Mouse (Mus musculus) heart, adult 2 months (tissue): ENCODE data around the gene Socs2. TPM values are rescaled to one million over a fixed set of nuclear protein-coding genes. Genes with fewer than 3 reads are reported as not detected.

Experiments
- DNase-seq, 2 experiments: peaks; one replicate each; pipeline ENCODE4 v3.0.0; 2021
- H3K27ac ChIP-seq: fragments of 200-600 bp; 2 replicates; pipeline ENCODE4 v1.8.1; 2022
- H3K27me3 ChIP-seq: fragments of 200-500 bp; 2 replicates; pipeline ENCODE4 v1.6.1; 2012; ENCODE audit warnings: mild to moderate bottlenecking, low read length, inconsistent platforms, mixed read lengths; ENCODE audit not compliant: control insufficient read depth, insufficient read depth
- H3K36me3 ChIP-seq: fragments of 200-500 bp; 2 replicates; pipeline ENCODE4 v1.6.1; 2012; ENCODE audit warnings: low read length, inconsistent platforms; ENCODE audit not compliant: control insufficient read depth, insufficient read depth
- H3K4me1 ChIP-seq: fragments of 200-500 bp; 2 replicates; pipeline ENCODE4 v1.6.1; 2011; ENCODE audit warnings: low read length; ENCODE audit not compliant: control insufficient read depth, insufficient read depth
- H3K4me3 ChIP-seq: fragments of 200-600 bp; 2 replicates; pipeline ENCODE4 v1.8.1; 2022
- H3K79me2 ChIP-seq: fragments of 200-500 bp; replicated peaks from 2 replicates; pipeline ENCODE4 v1.6.1; 2012; ENCODE audit warnings: mild to moderate bottlenecking, inconsistent platforms, low read length, moderate library complexity, mixed read lengths; ENCODE audit not compliant: control insufficient read depth, insufficient read depth
- H3K9ac ChIP-seq: fragments of 200-500 bp; 2 replicates; pipeline ENCODE4 v1.6.1; 2012; ENCODE audit warnings: low read depth, mild to moderate bottlenecking, control low read depth, inconsistent platforms, low read length, mixed read lengths
- CTCF ChIP-seq: fragments of 200-600 bp; IDR thresholded peaks from 2 replicates; pipeline ENCODE4 v1.8.1; 2022; ENCODE audit warnings: antibody characterized with exemption, mild to moderate bottlenecking, moderate library complexity
- EP300 ChIP-seq: fragments of 200-500 bp; IDR thresholded peaks from 2 replicates; pipeline ENCODE4 v1.6.1; 2011; ENCODE audit warnings: low read depth, low read length, control low read depth; ENCODE audit not compliant: insufficient read depth
- POLR2A ChIP-seq: fragments of 200-500 bp; IDR thresholded peaks from 2 replicates; pipeline ENCODE4 v1.6.1; 2011; ENCODE audit warnings: mild to moderate bottlenecking, low read depth, low read length, control low read depth; ENCODE audit not compliant: insufficient read depth
- WGBS: fragments of 180-500 bp; shearing (Covaris S2); methylation state at CpG from one replicate; pipeline ENCODE4 v1.1.7; 2018; 5-methylcytosine and 5-hydroxymethylcytosine counted together
- intact Hi-C: fragments of 180-260 bp; cut with DNase I; formaldehyde crosslinking; loops from one replicate; pipeline ENCODE4 v1.15.1; 2025
- polyA plus RNA-seq: library from polyadenylated mRNA; depleted of rRNA; stranded (reverse); fragments of >200 nt; gene quantifications from 2 replicates; pipeline ENCODE4 v1.2.3, GENCODE M21; 2012
- total RNA-seq, 2 experiments: library from RNA; stranded (reverse); gene quantifications; 2 replicates each; pipeline ENCODE4 v1.2.3; 2021

Gene Socs2
- total and polyA plus RNA-seq, 3 experiments = 30.5 to 62.4 (median 49.9) TPM

GRCm38 (mm10) chr10:95369190-95369589, 47.8 kb downstream of the Socs2 start:
- TF ChIP-seq EP300 = no peak
- no peak for TF ChIP-seq CTCF
- TF ChIP-seq POLR2A = no peak
- Histone ChIP-seq H3K79me2 (no peaks in the 10 kb centered on the region), H3K27me3 (no peaks in the 10 kb centered on the region), H3K36me3 (no peaks in the 10 kb centered on the region), H3K9ac (no peak overlapping the region), H3K4me1 (no peaks in the 10 kb centered on the region), H3K27ac (no peak overlapping the region), H3K4me3 (no peak overlapping the region)
- intact Hi-C loops = no loop called here
- no peak for DNase-seq

GRCm38 (mm10) chr10:95368151-95368550, 48.8 kb downstream of the Socs2 start:
- no peak overlapping the region for H3K4me3 ChIP-seq
- no peak for DNase-seq
- H3K79me2 ChIP-seq = no peaks in the 10 kb centered on the region
- WGBS = 88% methylated on average over 14 of the region's 14 CpGs
- no peaks in the 10 kb centered on the region for H3K4me1 ChIP-seq
- no peak overlapping the region for H3K9ac ChIP-seq
- H3K27ac ChIP-seq = no peak overlapping the region
- no peaks in the 10 kb centered on the region for H3K36me3 ChIP-seq
- TF ChIP-seq CTCF (no peak), EP300 (no peak), POLR2A (no peak)
- intact Hi-C loops = no loop called here
- H3K27me3 ChIP-seq = no peaks in the 10 kb centered on the region

- 59% methylated on average over 9 of the region's 9 CpGs for WGBS
- H3K79me2 ChIP-seq = no peaks in the 10 kb centered on the region
- no peak overlapping the region for H3K4me3 ChIP-seq
- no peak for DNase-seq
- no peak overlapping the region for H3K27ac ChIP-seq
- H3K27me3 ChIP-seq = no peaks in the 10 kb centered on the region
- intact Hi-C loops = no loop called here
- TF ChIP-seq CTCF = no peak
- no peak for TF ChIP-seq EP300
- TF ChIP-seq POLR2A = no peak
- H3K9ac ChIP-seq = no peak overlapping the region
- H3K36me3 ChIP-seq = no peaks in the 10 kb centered on the region
- no peaks in the 10 kb centered on the region for H3K4me1 ChIP-seq
Observed at GRCm38 (mm10) chr10:95367661-95368089, 49.3 kb downstream of the Socs2 start.

DNA sequence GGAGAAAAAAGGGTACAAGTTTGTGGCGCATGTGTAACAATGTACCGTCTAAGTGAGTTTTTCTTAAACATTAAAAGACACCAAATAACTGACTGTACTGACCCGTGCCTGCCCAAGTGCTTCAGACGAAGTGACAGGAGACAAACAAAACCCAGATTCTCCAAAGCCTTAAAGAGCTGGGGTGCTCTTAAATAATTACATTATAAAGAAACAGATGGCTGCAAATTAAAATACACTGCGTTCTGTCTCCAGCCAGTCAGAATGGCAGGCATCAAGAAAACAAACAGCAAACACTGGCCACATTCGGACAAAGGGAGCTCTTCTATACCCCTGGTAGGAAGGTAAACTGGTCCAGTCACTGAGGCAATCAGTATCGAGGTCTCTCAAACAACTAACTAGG, 49.7 kb downstream of the Socs2 start:
- H3K4me1 ChIP-seq = no peaks in the 10 kb centered on the region
- no peaks in the 10 kb centered on the region for H3K36me3 ChIP-seq
- intact Hi-C loops = no loop called here
- no peak overlapping the region for H3K4me3 ChIP-seq
- no peaks in the 10 kb centered on the region for H3K27me3 ChIP-seq
- no peak overlapping the region for H3K27ac ChIP-seq
- H3K9ac ChIP-seq = no peak overlapping the region
- DNase-seq = no peak
- H3K79me2 ChIP-seq = no peaks in the 10 kb centered on the region
- 85% methylated on average over 7 of the region's 7 CpGs for WGBS
- TF ChIP-seq POLR2A (no peak), EP300 (no peak), CTCF (no peak)

DNA sequence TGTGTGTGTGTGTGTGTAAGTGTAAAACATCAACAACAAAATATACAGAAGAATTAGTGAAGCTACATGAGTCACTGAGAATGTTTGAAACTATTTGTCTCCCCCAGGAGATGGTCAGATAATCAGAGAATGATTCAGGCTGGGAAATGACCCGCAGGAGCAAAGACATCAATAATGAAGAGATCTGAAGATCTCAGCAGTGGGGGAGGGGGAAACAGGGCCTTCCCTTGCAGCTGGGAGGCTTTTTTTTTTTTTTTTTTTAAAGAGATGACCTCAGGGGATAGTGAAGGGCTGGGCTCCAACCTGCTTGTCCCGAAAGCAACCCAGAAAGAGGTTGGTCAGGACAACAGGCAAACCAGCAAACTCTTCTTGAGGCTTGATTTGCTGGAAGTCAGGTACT, 54.7 kb downstream of the Socs2 start:
- Histone ChIP-seq H3K27ac (no peak overlapping the region), H3K4me3 (no peak overlapping the region), H3K36me3 (no peaks in the 10 kb centered on the region), H3K27me3 (no peaks in the 10 kb centered on the region), H3K9ac (no peak overlapping the region), H3K4me1 (peaks cover 1% of the 10 kb centered on the region; the same call in 1 of the 2 replicates), H3K79me2 (no peaks in the 10 kb centered on the region)
- no peak for DNase-seq
- WGBS = 53% methylated on average over 2 of the region's 2 CpGs
- no peak for TF ChIP-seq CTCF
- no peak for TF ChIP-seq EP300
- intact Hi-C loops = no loop called here

DNA sequence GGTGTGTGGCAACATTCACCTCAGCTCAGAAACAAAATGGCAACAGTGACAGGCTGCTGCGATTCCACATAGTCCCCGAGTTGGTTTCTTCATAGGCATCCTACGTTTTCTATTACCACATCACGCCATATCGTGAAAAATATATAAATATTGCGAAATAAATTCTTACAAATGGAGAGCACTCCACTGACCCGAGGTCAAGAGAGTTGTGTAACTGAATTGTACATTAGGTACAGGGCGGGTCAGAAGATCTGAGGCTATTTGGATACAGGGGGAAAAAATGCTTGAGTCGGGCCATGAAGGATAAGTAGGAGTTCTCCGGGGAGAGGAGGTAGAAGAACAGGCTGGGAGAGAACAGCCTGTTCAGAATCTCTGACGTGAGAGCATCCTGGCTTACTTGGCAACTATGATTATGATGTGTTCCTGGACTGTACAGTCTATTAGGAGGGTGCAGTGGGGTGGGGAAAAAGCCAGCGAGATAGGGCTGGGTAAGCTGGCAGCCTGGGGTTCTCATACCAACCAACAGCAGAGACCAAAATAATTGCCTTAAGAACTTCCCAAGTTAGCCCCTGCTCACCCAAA, 55.6 kb downstream of the Socs2 start:
- H3K36me3 ChIP-seq = no peaks in the 10 kb centered on the region
- intact Hi-C loops = no loop called here
- H3K27ac ChIP-seq = no peak overlapping the region
- H3K4me3 ChIP-seq = no peak overlapping the region
- no peak overlapping the region for H3K9ac ChIP-seq
- H3K79me2 ChIP-seq = no peaks in the 10 kb centered on the region
- DNase-seq = peak in 1 of 2 experiments; percentile 57
- H3K27me3 ChIP-seq = no peaks in the 10 kb centered on the region
- H3K4me1 ChIP-seq = peaks cover 1% of the 10 kb centered on the region; the same call in 1 of the 2 replicates
- WGBS = 74% methylated on average over 12 of the region's 12 CpGs
- TF ChIP-seq POLR2A (no peak), EP300 (0 out of 2 replicates have a peak, but pooled peaks have one; percentile 29), CTCF (no peak)
